ENCODE assay signal across 12 mouse cellular contexts in genomic region chr15:24877711-24878598, GRCm38 (mm10).
DNase-seq lines count a peak whose midpoint lies in the region; ATAC-seq and TF ChIP-seq lines count a peak whose summit lies in the region.
"Had no signal": no experiment of that assay in that cellular context is flagged by ENCODE, and none has a peak within 500 bp of the region (broad histone marks: within the 10 kb centered on the region; RNA-seq: fewer than 3 reads in every experiment).

No protein-coding gene starts in this region.

- H3K36me3 ChIP-seq in hindbrain, embryonic 11.5 days (ENCODE audit: control insufficient read depth, insufficient read depth, low read length): no peaks in the 10 kb centered on the region
- no peaks in the 10 kb centered on the region for H3K36me3 ChIP-seq in midbrain, embryonic 13.5 days
- H3K36me3 ChIP-seq in stomach, postnatal 0 days (ENCODE audit: control insufficient read depth, insufficient read depth, low read length): no peaks in the 10 kb centered on the region
- H3K36me3 ChIP-seq: heart, embryonic 10.5 days had no signal

- H3K27ac ChIP-seq in hindbrain, embryonic 11.5 days (ENCODE audit: low read depth, low read length): peak overlapping the region; percentile 80
- peak overlapping the region; percentile 79 for H3K27ac ChIP-seq in midbrain, embryonic 13.5 days
- no peak overlapping the region for H3K27ac ChIP-seq in stomach, postnatal 0 days (replicated peaks)
- H3K27ac ChIP-seq: gastrocnemius, adult 2 months; heart, embryonic 10.5 days; liver, embryonic 14.5 days had no signal

- TF ChIP-seq CTCF in stomach, postnatal 0 days (IDR thresholded peaks at IDR 0.05; ENCODE audit: low read depth): no peak

- intact Hi-C loops in left cerebral cortex, postnatal 14 days (cut with DNase I): no loop called here
- intact Hi-C loops in left cerebral cortex, postnatal 36 days (cut with DNase I): no loop called here

- DNase-seq in left cerebral cortex, postnatal 14 days (ENCODE audit: low spot score in 2 of 2): peak; percentile 7 to 8
- no peak for DNase-seq in left cerebral cortex, postnatal 36 days (ENCODE audit: low spot score in 2 of 2)
- peak; percentile 46 for DNase-seq in hindbrain, embryonic 11.5 days (ENCODE audit: low spot score)
- DNase-seq in telencephalon, adult 2 months (ENCODE audit: low read depth, low spot score): peak; percentile 8
- DNase-seq in stomach, postnatal 0 days (ENCODE audit: low spot score): no peak
- DNase-seq: cerebellum, adult 2 months; gastrocnemius, adult 2 months; lung, postnatal 4 days had no signal

- no peak overlapping the region for H3K4me3 ChIP-seq in hindbrain, embryonic 11.5 days (ENCODE audit: low read depth, low read length)
- no peak overlapping the region for H3K4me3 ChIP-seq in midbrain, embryonic 13.5 days (replicated peaks)
- H3K4me3 ChIP-seq in stomach, postnatal 0 days (ENCODE audit: low read depth, low read length): no peak overlapping the region
- H3K4me3 ChIP-seq: gastrocnemius, adult 2 months; heart, embryonic 10.5 days had no signal

- H3K9me3 ChIP-seq in hindbrain, embryonic 11.5 days (ENCODE audit: control insufficient read depth, low read length): no peaks in the 10 kb centered on the region
- H3K9me3 ChIP-seq in midbrain, embryonic 13.5 days: no peaks in the 10 kb centered on the region
- H3K9me3 ChIP-seq in stomach, postnatal 0 days (ENCODE audit: control insufficient read depth, low read length): no peaks in the 10 kb centered on the region
- H3K9me3 ChIP-seq: heart, embryonic 10.5 days had no signal

- H3K9ac ChIP-seq in hindbrain, embryonic 11.5 days (ENCODE audit: low read depth, low read length): no peak overlapping the region
- no peak overlapping the region for H3K9ac ChIP-seq in midbrain, embryonic 13.5 days (replicated peaks)
- H3K9ac ChIP-seq in stomach, postnatal 0 days (ENCODE audit: low read length): no peak overlapping the region
- H3K9ac ChIP-seq: liver, embryonic 14.5 days had no signal

- no peaks in the 10 kb centered on the region for H3K4me1 ChIP-seq in hindbrain, embryonic 11.5 days (replicated peaks; ENCODE audit: control insufficient read depth, insufficient read depth, low read length)
- peaks cover 28% of the 10 kb centered on the region for H3K4me1 ChIP-seq in midbrain, embryonic 13.5 days (replicated peaks)
- no peaks in the 10 kb centered on the region for H3K4me1 ChIP-seq in stomach, postnatal 0 days (replicated peaks; ENCODE audit: control insufficient read depth, insufficient read depth)
- H3K4me1 ChIP-seq: heart, embryonic 10.5 days had no signal

- H3K27me3 ChIP-seq in hindbrain, embryonic 11.5 days (ENCODE audit: control insufficient read depth, insufficient read depth, low read length): no peaks in the 10 kb centered on the region
- no peaks in the 10 kb centered on the region for H3K27me3 ChIP-seq in midbrain, embryonic 13.5 days
- no peaks in the 10 kb centered on the region for H3K27me3 ChIP-seq in stomach, postnatal 0 days (ENCODE audit: control insufficient read depth, insufficient read depth, low read length)

- WGBS in hindbrain, embryonic 11.5 days: 62% methylated on average over 6 of the region's 6 CpGs
- 32% methylated on average over 6 of the region's 6 CpGs for WGBS in midbrain, embryonic 13.5 days
- WGBS in stomach, postnatal 0 days: 57% methylated on average over 6 of the region's 6 CpGs

- ATAC-seq in hindbrain, embryonic 11.5 days (ENCODE audit: low FRiP score): peak; percentile 86
- peak; percentile 87 for ATAC-seq in midbrain, embryonic 13.5 days
- ATAC-seq in erythroid progenitor cell, adult 5-6 weeks (replicated peaks; ENCODE audit: low FRiP score, poor library complexity, severe bottlenecking): no peak
- ATAC-seq in stomach, postnatal 0 days (ENCODE audit: low FRiP score, low TSS enrichment): no peak

- no peak overlapping the region for H3K4me2 ChIP-seq in hindbrain, embryonic 11.5 days (replicated peaks; ENCODE audit: low read depth, low read length)
- H3K4me2 ChIP-seq in midbrain, embryonic 13.5 days (replicated peaks): peak overlapping the region; percentile 7; the same call in 1 of the 2 replicates
- no peak overlapping the region for H3K4me2 ChIP-seq in stomach, postnatal 0 days (replicated peaks; ENCODE audit: low read depth)

- no peak for TF ChIP-seq EP300 in stomach, postnatal 0 days (optimal IDR thresholded peaks at IDR 0.05)

Comparison
In these comparisons a context has a peak if more than half of its experiments do, and no peak if none do; other contexts are left out.
1. DNase-seq: peak in left cerebral cortex, postnatal 14 days (2 of 2), hindbrain, embryonic 11.5 days (single experiment) and telencephalon, adult 2 months (single experiment); none in left cerebral cortex, postnatal 36 days (0 of 2) and stomach, postnatal 0 days (single experiment).
2. ATAC-seq: peak in hindbrain, embryonic 11.5 days (single experiment) and midbrain, embryonic 13.5 days (single experiment); none in erythroid progenitor cell, adult 5-6 weeks (single experiment) and stomach, postnatal 0 days (single experiment).